Mouse (Mus musculus): ENCODE results near the gene Ccnyl1. TPM values are rescaled to one million over a fixed set of nuclear protein-coding genes. Genes with fewer than 3 reads are reported as not detected.

Ccnyl1 gene
- polyA plus RNA-seq, 1 experiment from 2014 or later = 6.9 TPM

DNA sequence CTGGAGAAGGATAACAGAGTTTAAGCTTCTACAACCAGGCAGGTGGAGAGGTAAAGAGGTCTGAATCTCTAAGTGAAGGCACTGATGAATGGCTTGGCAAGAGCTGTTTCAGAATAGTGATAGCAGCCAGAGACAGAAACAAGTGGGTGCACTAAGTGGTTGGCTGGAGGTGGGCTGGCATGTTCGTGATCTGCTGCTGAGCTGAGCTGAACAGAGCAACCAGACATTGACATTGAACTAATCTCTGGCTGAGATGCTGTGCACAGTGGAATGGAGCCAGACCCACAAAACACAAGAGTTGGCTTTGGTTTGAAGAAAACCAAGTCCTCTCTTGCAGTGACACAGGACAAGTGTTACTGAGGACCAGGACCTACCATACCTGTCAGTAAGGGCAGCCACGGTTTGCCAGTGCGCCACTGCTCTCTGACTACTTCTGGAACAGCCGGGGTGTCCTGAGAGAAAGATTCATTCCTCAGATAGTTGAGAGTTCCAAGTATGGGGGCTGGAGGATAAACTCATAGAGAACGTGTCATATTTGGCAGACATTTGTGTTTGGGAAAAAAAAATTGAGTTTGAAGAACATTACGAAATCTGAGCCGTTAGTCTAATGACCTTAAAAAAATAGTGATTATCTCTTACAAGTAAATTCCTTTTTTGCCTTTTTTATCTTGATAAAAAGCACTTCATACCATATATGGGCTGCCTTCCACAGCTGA lies 26.5 kb downstream of the Ccnyl1 start:
- Histone ChIP-seq H3K4me3 (ENCODE audit: low read depth, low read length) (no peak overlapping the region), H3K4me2 (ENCODE audit: low read depth, low read length) (no peak overlapping the region), H3K9ac (replicated peaks; ENCODE audit: low read depth, low read length) (no peak overlapping the region), H3K27ac (ENCODE audit: low read depth, low read length) (no peak overlapping the region), H3K36me3 (ENCODE audit: control insufficient read depth, insufficient read depth, low read length) (0 out of 2 replicates have a peak, but pooled peaks cover 2% of the 10 kb centered on the region), H3K27me3 (ENCODE audit: control insufficient read depth, insufficient read depth, low read length) (no peaks in the 10 kb centered on the region), H3K4me1 (ENCODE audit: control insufficient read depth, insufficient read depth, low read length) (no peaks in the 10 kb centered on the region; the same call in 1 of the 2 replicates), H3K9me3 (ENCODE audit: control insufficient read depth, low read length) (no peaks in the 10 kb centered on the region)
- ATAC-seq (ENCODE audit: low read depth) = no peak
- WGBS = 97% methylated on average over 7 of the region's 7 CpGs

DNA sequence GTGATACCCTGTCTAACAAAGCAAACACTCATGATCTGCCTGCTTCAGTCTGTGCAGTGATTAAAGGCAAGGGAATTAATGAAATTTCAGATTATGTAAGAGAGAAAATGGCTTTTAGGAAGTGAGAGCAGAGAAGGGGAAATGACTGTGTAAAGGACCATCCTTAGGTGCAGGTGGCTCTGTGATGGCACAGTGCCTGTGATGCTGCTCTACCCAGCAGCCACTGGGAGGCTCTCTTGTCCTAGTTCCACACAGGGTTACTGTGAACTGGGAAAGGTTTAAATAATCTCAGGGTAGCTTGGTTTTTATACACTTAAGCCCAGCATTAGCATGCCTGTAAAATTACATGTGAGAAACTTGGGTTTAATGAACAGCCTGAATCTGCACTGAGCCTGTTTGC lies 27.2 kb downstream of the Ccnyl1 start:
- ATAC-seq (ENCODE audit: low read depth) = peak; percentile 91; the same call in 1 of the 2 replicates
- H3K36me3 ChIP-seq (ENCODE audit: control insufficient read depth, insufficient read depth, low read length) = 0 out of 2 replicates have a peak, but pooled peaks cover 2% of the 10 kb centered on the region
- H3K4me1 ChIP-seq (ENCODE audit: control insufficient read depth, insufficient read depth, low read length) = no peaks in the 10 kb centered on the region; the same call in 1 of the 2 replicates
- no peak overlapping the region for H3K27ac ChIP-seq (ENCODE audit: low read depth, low read length)
- no peaks in the 10 kb centered on the region for H3K27me3 ChIP-seq (ENCODE audit: control insufficient read depth, insufficient read depth, low read length)
- H3K4me2 ChIP-seq (ENCODE audit: low read depth, low read length) = no peak overlapping the region
- H3K9ac ChIP-seq (replicated peaks; ENCODE audit: low read depth, low read length) = no peak overlapping the region
- no peak overlapping the region for H3K4me3 ChIP-seq (ENCODE audit: low read depth, low read length)
- no peaks in the 10 kb centered on the region for H3K9me3 ChIP-seq (ENCODE audit: control insufficient read depth, low read length)

DNA sequence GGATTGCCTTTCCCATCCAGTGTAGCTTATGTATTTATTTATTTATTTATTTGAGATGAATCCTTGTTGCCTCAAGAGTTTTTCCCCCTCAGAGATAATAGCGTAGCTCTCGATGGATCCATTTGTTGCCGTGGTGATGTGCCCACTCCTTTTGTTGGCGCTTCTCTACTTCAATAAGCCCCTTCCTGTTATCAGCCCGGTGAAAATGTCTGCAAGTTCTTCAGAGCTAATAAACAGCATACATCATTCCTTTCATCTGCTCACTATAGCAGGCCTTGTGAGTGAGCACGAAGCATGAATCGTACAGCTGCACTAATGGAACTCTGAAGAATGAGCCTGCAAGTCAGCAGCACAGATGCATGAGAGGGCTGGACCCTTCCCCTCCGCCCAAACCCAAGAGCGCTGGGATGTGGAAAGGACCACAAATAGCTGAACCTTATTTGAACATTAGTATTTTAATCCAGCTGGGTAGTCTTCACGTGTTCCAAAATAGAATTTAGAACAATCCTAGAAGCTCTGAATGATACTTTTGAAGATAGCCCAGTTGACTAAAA lies 30.9 kb downstream of the Ccnyl1 start:
- H3K4me3 ChIP-seq (ENCODE audit: low read depth, low read length) = no peak overlapping the region
- no peak for ATAC-seq (ENCODE audit: low read depth)
- H3K27ac ChIP-seq (ENCODE audit: low read depth, low read length) = no peak overlapping the region
- no peak overlapping the region for H3K4me2 ChIP-seq (ENCODE audit: low read depth, low read length)
- no peaks in the 10 kb centered on the region; the same call in 1 of the 2 replicates for H3K4me1 ChIP-seq (ENCODE audit: control insufficient read depth, insufficient read depth, low read length)
- no peaks in the 10 kb centered on the region for H3K9me3 ChIP-seq (ENCODE audit: control insufficient read depth, low read length)
- H3K36me3 ChIP-seq (ENCODE audit: control insufficient read depth, insufficient read depth, low read length) = 0 out of 2 replicates have a peak, but pooled peaks cover 3% of the 10 kb centered on the region
- no peaks in the 10 kb centered on the region for H3K27me3 ChIP-seq (ENCODE audit: control insufficient read depth, insufficient read depth, low read length)
- H3K9ac ChIP-seq (replicated peaks; ENCODE audit: low read depth, low read length) = no peak overlapping the region
- 46% methylated on average over 10 of the region's 10 CpGs for WGBS

DNA sequence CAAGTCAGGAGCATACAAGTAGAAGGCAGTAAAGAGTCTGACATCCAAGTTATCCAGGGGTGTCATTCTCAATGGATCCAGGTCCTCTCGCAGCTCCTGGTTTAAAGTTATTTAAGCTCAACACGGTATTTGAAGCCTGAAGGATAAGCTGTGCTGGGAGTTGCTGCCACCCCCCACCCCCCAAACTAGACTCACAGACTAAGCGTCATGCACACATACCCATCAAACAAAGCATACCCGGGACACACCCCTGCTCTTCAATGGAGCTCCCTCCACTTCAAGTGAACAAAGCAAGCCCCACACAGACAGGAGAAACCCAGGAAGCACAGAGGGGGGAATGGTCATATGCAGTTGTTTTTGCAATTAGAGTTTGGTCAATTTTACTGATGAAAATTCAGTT lies 39.8 kb downstream of the Ccnyl1 start:
- 72% methylated on average over 4 of the region's 4 CpGs for WGBS
- H3K9ac ChIP-seq (replicated peaks; ENCODE audit: low read depth, low read length) = no peak overlapping the region
- no peak overlapping the region for H3K4me3 ChIP-seq (ENCODE audit: low read depth, low read length)
- H3K27me3 ChIP-seq (ENCODE audit: control insufficient read depth, insufficient read depth, low read length) = peaks cover 17% of the 10 kb centered on the region
- H3K4me1 ChIP-seq (ENCODE audit: control insufficient read depth, insufficient read depth, low read length) = 0 out of 2 replicates have a peak, but pooled peaks cover 4% of the 10 kb centered on the region
- H3K27ac ChIP-seq (ENCODE audit: low read depth, low read length) = no peak overlapping the region
- H3K4me2 ChIP-seq (ENCODE audit: low read depth, low read length) = no peak overlapping the region
- ATAC-seq (ENCODE audit: low read depth) = no peak
- H3K9me3 ChIP-seq (ENCODE audit: control insufficient read depth, low read length) = no peaks in the 10 kb centered on the region
- no peaks in the 10 kb centered on the region for H3K36me3 ChIP-seq (ENCODE audit: control insufficient read depth, insufficient read depth, low read length)

DNA sequence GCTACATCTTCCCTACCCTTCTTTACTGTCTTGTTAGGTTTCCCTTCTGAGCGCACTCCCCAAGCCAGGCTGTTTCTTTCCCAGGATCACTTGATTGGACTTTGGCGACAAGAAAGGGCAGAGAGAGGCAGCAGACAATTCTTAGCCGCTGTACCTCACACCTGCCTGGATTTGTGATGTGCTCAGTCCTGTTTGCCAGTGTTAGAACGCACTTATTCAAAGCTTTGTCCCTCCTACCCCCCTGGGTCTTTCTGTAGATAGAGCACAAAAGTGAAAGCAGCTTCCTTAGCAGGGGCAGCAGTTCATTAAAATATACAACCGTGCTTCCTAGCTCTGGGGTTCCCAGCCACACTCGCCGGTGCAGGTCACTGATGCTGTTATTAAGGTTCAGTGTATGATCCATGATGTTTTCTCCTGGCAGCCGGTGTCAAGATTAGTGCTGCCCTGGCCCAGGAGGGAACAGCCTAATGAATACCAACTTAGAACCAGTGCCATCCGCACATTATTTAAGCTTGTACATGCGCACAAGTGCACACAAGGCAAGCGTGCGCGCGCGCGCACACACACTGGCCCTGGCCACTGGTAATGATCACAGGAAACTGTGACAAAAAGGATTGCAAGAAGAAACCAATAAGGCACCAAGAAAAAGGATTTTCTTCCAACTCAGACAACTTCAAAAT lies 41.2 kb downstream of the Ccnyl1 start:
- no peaks in the 10 kb centered on the region for H3K9me3 ChIP-seq (ENCODE audit: control insufficient read depth, low read length)
- no peaks in the 10 kb centered on the region for H3K36me3 ChIP-seq (ENCODE audit: control insufficient read depth, insufficient read depth, low read length)
- 58% methylated on average over 16 of the region's 16 CpGs for WGBS
- no peak overlapping the region for H3K4me2 ChIP-seq (ENCODE audit: low read depth, low read length)
- no peak overlapping the region for H3K4me3 ChIP-seq (ENCODE audit: low read depth, low read length)
- H3K27me3 ChIP-seq (ENCODE audit: control insufficient read depth, insufficient read depth, low read length) = peaks cover 27% of the 10 kb centered on the region
- no peak for ATAC-seq (ENCODE audit: low read depth)
- no peak overlapping the region for H3K9ac ChIP-seq (replicated peaks; ENCODE audit: low read depth, low read length)
- H3K27ac ChIP-seq (ENCODE audit: low read depth, low read length) = no peak overlapping the region
- peaks cover 13% of the 10 kb centered on the region for H3K4me1 ChIP-seq (ENCODE audit: control insufficient read depth, insufficient read depth, low read length)

DNA sequence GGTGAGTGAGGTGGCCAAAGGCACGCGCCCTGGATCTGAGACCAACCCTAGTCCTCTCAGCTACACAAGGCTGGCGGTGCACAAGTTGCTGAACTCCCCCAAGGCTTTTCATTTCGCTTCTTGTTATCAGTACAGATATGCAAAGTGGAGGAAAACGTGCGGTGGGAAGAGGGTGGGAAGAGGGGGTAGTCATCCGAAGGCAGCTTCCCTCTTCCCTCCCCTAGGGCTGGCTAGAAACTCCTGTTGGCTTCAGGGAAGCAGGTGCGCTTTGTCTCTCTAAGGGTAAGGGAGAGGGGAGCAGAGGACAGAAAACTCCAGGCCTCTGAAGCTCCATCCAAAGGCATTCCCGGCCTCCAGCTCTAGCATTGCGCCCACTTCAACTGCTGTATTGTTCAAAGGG lies 41.9 kb downstream of the Ccnyl1 start:
- no peak overlapping the region for H3K27ac ChIP-seq (ENCODE audit: low read depth, low read length)
- H3K36me3 ChIP-seq (ENCODE audit: control insufficient read depth, insufficient read depth, low read length) = no peaks in the 10 kb centered on the region
- peaks cover 32% of the 10 kb centered on the region for H3K27me3 ChIP-seq (ENCODE audit: control insufficient read depth, insufficient read depth, low read length)
- ATAC-seq (ENCODE audit: low read depth) = no peak
- H3K4me3 ChIP-seq (ENCODE audit: low read depth, low read length) = no peak overlapping the region
- H3K9ac ChIP-seq (replicated peaks; ENCODE audit: low read depth, low read length) = no peak overlapping the region
- peaks cover 19% of the 10 kb centered on the region for H3K4me1 ChIP-seq (ENCODE audit: control insufficient read depth, insufficient read depth, low read length)
- 45% methylated on average over 10 of the region's 10 CpGs for WGBS
- no peaks in the 10 kb centered on the region for H3K9me3 ChIP-seq (ENCODE audit: control insufficient read depth, low read length)
- no peak overlapping the region for H3K4me2 ChIP-seq (ENCODE audit: low read depth, low read length)

DNA sequence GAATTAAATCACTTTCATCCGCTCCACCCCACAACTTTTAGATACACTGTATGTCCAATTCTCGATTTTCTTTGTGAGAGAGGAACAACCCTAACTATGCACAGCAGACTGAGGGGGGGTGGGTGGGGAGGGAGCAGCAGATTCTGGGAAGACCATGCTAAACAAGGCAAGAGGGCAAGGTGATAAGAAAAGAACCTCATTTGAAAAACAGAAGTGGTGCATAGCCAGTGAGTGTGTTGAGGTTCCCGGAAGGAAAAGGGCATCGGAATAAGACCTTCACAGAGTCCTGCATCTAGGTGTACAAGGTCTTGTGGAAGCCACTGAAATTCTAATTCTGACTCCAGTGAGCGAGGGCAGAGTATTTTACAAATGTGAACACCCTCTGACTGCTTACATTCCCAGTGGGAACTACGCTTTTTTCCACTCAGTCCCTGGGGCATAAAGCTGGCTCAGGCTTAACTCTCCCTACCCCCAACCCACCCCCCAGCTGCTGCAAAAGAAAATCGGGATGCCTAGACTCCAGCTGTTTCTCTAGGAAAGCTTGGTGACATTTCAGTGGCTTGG lies 42.5 kb downstream of the Ccnyl1 start:
- Histone ChIP-seq H3K36me3 (ENCODE audit: control insufficient read depth, insufficient read depth, low read length) (no peaks in the 10 kb centered on the region), H3K9me3 (ENCODE audit: control insufficient read depth, low read length) (no peaks in the 10 kb centered on the region), H3K4me2 (ENCODE audit: low read depth, low read length) (no peak overlapping the region), H3K4me1 (ENCODE audit: control insufficient read depth, insufficient read depth, low read length) (peaks cover 19% of the 10 kb centered on the region), H3K27ac (ENCODE audit: low read depth, low read length) (no peak overlapping the region), H3K4me3 (ENCODE audit: low read depth, low read length) (no peak overlapping the region), H3K27me3 (ENCODE audit: control insufficient read depth, insufficient read depth, low read length) (peaks cover 35% of the 10 kb centered on the region), H3K9ac (replicated peaks; ENCODE audit: low read depth, low read length) (no peak overlapping the region)
- ATAC-seq (ENCODE audit: low read depth) = no peak
- 44% methylated on average over 7 of the region's 7 CpGs for WGBS

DNA sequence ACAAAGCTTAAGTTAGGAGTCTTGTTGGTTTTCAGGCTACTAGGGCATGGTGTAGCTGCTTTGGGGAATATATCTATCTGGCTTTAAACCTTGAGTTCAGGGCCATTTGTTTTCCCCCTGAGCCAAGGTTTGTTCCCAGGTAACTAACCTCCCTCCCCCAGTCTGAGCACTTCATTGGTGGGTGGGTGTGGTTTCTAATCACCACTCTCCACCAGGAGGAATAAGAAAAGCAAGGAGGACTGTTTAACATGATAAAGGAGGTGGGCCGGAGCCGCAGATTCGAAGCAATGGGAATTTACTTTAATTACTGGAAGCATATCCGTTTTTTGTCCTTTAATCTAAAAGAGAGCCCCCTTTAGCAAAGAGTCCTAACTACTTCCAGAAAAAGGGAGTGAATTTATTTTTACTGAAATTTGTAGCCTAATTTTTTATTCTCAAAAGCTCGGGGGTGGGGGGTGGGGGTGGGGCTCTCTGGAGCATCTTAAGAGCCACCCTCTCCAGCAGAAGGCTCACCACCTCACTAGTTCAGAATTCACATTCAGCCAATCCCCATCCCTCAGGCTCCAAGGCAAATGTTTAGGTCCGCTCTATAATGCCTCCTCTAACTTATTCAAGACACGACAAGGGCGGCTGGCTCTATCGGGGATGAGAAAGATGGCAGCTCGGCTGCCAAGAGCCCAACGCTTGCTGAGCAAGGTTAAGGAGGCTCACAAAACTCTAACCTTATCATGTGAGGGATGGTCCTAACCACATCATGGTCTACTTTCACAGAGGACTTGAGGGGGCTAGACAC lies 43.4 kb downstream of the Ccnyl1 start:
- 8% methylated on average over 11 of the region's 11 CpGs for WGBS
- Histone ChIP-seq H3K9me3 (ENCODE audit: control insufficient read depth, low read length) (no peaks in the 10 kb centered on the region), H3K27me3 (ENCODE audit: control insufficient read depth, insufficient read depth, low read length) (peaks cover 36% of the 10 kb centered on the region)

More for the DNA sequence above, 43.4 kb downstream of the Ccnyl1 start:
- no peak for ATAC-seq (ENCODE audit: low read depth)
- peaks cover 24% of the 10 kb centered on the region for H3K4me1 ChIP-seq (ENCODE audit: control insufficient read depth, insufficient read depth, low read length)
- no peak overlapping the region for H3K4me3 ChIP-seq (ENCODE audit: low read depth, low read length)
- no peak overlapping the region for H3K9ac ChIP-seq (replicated peaks; ENCODE audit: low read depth, low read length)
- no peak overlapping the region for H3K4me2 ChIP-seq (ENCODE audit: low read depth, low read length)
- H3K27ac ChIP-seq (ENCODE audit: low read depth, low read length) = no peak overlapping the region
- H3K36me3 ChIP-seq (ENCODE audit: control insufficient read depth, insufficient read depth, low read length) = no peaks in the 10 kb centered on the region
